Mouse (Mus musculus): Measurements from ENCODE around the gene C130073F10Rik. TPM values are rescaled to one million over a fixed set of nuclear protein-coding genes. Genes with fewer than 3 reads are reported as not detected.
"Not testable (repeated sequence)": the region's sequence is repeated elsewhere in the genome, so short reads cannot be mapped to it uniquely, and the experiment has no call there.

Gene C130073F10Rik
- polyA plus RNA-seq, 1 experiment from 2014 or later = not detected

DNA sequence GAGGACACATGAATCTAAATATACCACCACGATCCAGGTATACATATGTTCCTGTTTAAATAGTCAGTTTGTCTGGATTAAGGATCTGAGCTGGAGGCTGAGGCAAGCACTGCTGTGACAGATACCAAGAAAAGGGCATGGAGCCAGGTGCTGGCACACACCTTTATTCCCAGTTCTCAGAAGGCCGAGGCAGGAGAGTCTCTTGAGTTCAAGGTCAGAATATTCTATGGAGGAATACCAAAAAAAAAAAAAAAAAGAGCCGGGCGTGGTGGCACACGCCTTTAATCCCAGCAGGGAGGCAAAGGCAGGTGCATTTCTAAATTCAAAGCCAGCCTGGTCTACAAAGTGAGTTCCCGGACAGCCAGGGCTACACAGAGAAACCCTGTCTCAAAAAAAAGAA is 31.3 kb downstream of the C130073F10Rik start:
- TF ChIP-seq EP300 (optimal IDR thresholded peaks at IDR 0.05) (no peak), CTCF (IDR thresholded peaks at IDR 0.05; ENCODE audit: low read depth) (no peak)
- no peak overlapping the region for H3K9ac ChIP-seq (ENCODE audit: low read length)
- no peaks in the 10 kb centered on the region for H3K4me1 ChIP-seq (replicated peaks; ENCODE audit: control insufficient read depth, insufficient read depth)
- no peaks in the 10 kb centered on the region for H3K36me3 ChIP-seq (ENCODE audit: control insufficient read depth, insufficient read depth, low read length)
- H3K4me3 ChIP-seq (ENCODE audit: low read depth, low read length) = no peak overlapping the region
- WGBS = 89% methylated on average over 6 of the region's 6 CpGs
- no peaks in the 10 kb centered on the region for H3K27me3 ChIP-seq (ENCODE audit: control insufficient read depth, insufficient read depth, low read length)
- H3K27ac ChIP-seq (replicated peaks) = no peak overlapping the region
- DNase-seq (ENCODE audit: low spot score) (no peak), ATAC-seq (ENCODE audit: low FRiP score, low TSS enrichment) (no peak)
- no peaks in the 10 kb centered on the region for H3K9me3 ChIP-seq (ENCODE audit: control insufficient read depth, low read length)
- no peak overlapping the region for H3K4me2 ChIP-seq (replicated peaks; ENCODE audit: low read depth)

DNA sequence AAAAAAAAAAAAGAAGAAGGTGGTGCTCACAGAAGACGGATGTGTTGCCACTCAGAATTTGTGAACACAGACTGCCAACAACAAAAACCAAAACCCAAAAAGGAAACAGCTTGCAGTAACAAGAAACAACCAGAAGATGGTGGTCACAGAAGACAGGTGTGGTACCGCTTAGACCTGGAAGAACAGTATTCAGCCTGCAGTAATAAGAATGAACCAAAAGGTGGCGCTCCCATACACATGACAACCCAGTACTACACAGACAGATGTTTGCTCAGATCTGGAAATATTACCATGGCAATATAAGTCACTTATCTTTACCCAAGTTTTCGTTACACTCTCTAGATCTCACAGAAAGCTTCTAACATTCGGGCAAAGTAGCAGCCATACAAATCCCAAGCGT is 32.7 kb downstream of the C130073F10Rik start:
- no peaks in the 10 kb centered on the region for H3K36me3 ChIP-seq (ENCODE audit: control insufficient read depth, insufficient read depth, low read length)
- no peak overlapping the region for H3K9ac ChIP-seq (ENCODE audit: low read length)
- TF ChIP-seq CTCF (IDR thresholded peaks at IDR 0.05; ENCODE audit: low read depth) (peak; percentile 66), EP300 (optimal IDR thresholded peaks at IDR 0.05) (no peak)
- no peaks in the 10 kb centered on the region for H3K9me3 ChIP-seq (ENCODE audit: control insufficient read depth, low read length)
- 35% methylated on average over 6 of the region's 6 CpGs for WGBS
- DNase-seq (ENCODE audit: low spot score) = no peak
- ATAC-seq (ENCODE audit: low FRiP score, low TSS enrichment) = no peak
- no peak overlapping the region for H3K4me2 ChIP-seq (replicated peaks; ENCODE audit: low read depth)
- H3K27ac ChIP-seq (replicated peaks) = no peak overlapping the region
- no peaks in the 10 kb centered on the region for H3K27me3 ChIP-seq (ENCODE audit: control insufficient read depth, insufficient read depth, low read length)
- no peak overlapping the region for H3K4me3 ChIP-seq (ENCODE audit: low read depth, low read length)
- no peaks in the 10 kb centered on the region for H3K4me1 ChIP-seq (replicated peaks; ENCODE audit: control insufficient read depth, insufficient read depth)

DNA sequence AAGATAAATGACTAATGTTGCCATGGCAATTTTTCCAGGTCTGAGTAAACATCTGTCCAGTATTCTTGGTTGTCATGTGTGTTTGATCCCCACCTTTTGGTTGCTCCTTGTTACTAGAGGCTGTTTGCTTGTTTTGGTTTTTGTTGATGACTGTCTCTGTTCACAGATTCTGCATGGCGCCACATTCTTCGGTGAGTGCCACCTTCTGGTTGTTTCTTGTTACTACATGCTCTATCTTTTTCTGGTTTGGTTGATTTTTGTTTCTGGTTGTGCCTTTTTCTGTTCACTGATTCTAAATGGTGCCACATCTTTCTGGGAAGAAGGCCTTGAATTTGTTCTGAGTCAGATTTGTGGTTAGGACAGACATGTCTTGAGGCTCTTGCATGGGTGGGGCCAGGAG is 42.7 kb downstream of the C130073F10Rik start:
- Histone ChIP-seq H3K4me1 (replicated peaks; ENCODE audit: control insufficient read depth, insufficient read depth) (no peaks in the 10 kb centered on the region), H3K4me2 (replicated peaks; ENCODE audit: low read depth) (no peak overlapping the region), H3K4me3 (ENCODE audit: low read depth, low read length) (no peak overlapping the region), H3K36me3 (ENCODE audit: control insufficient read depth, insufficient read depth, low read length) (no peaks in the 10 kb centered on the region), H3K9ac (ENCODE audit: low read length) (no peak overlapping the region), H3K27ac (replicated peaks) (no peak overlapping the region), H3K9me3 (ENCODE audit: control insufficient read depth, low read length) (0 out of 2 replicates have a peak, but pooled peaks cover 7% of the 10 kb centered on the region), H3K27me3 (ENCODE audit: control insufficient read depth, insufficient read depth, low read length) (no peaks in the 10 kb centered on the region)
- ATAC-seq (ENCODE audit: low FRiP score, low TSS enrichment) (no peak), DNase-seq (ENCODE audit: low spot score) (no peak)
- TF ChIP-seq CTCF (IDR thresholded peaks at IDR 0.05; ENCODE audit: low read depth) (peak; percentile 22; the same call in 1 of the 2 replicates), EP300 (optimal IDR thresholded peaks at IDR 0.05) (no peak)
- WGBS = 67% methylated on average over 2 of the region's 2 CpGs

DNA sequence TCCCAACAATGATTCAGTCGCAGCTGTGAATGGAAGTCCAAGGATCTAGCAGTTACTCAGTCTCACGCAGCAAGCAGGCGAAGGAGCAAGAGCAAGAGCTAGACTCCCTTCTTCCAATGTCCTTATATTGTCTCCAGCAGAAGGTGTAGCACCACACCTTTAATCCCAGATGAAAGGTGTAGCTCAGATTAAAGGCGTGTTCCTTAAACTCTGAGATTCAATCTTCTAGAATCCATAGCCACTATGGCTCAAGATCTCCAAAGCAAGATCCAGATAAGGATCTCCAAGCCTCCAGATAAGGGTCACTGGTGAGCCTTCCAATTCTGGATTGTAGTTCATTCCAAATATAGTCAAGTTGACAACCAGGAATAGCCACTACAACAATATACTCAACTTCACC is 49.7 kb downstream of the C130073F10Rik start, which contains the start of gene B020004J07Rik:
Gene B020004J07Rik (minus strand): TSS at position 101 of the 400 bp plus-strand sequence.
- not testable (repeated sequence) for H3K36me3 ChIP-seq (ENCODE audit: control insufficient read depth, insufficient read depth, low read length); H3K9me3 ChIP-seq (ENCODE audit: control insufficient read depth, low read length); H3K27ac ChIP-seq (replicated peaks); H3K9ac ChIP-seq (ENCODE audit: low read length); DNase-seq (ENCODE audit: low spot score); H3K27me3 ChIP-seq (ENCODE audit: control insufficient read depth, insufficient read depth, low read length); H3K4me1 ChIP-seq (replicated peaks; ENCODE audit: control insufficient read depth, insufficient read depth); H3K4me3 ChIP-seq (ENCODE audit: low read depth, low read length); H3K4me2 ChIP-seq (replicated peaks; ENCODE audit: low read depth); ATAC-seq (ENCODE audit: low FRiP score, low TSS enrichment)
- 93% methylated on average over 3 of the region's 4 CpGs for WGBS

Other genes with a start within 250 kb of the C130073F10Rik start
- gene Leprot, start 246.1 kb downstream of the C130073F10Rik start, polyA plus RNA-seq (2015; fragmentation: Nextera tagmentation; extraction: Ambion mirVana) = 87.9 and 89.5 TPM in 2 replicates
- gene Lepr, start 176.4 kb downstream of the C130073F10Rik start, polyA plus RNA-seq (2015; fragmentation: Nextera tagmentation; extraction: Ambion mirVana) = 4.5 and 4.9 TPM in 2 replicates
- not detected in 2 replicates for gene B020004J07Rik, start 49.8 kb downstream of the C130073F10Rik start, polyA plus RNA-seq (2015; fragmentation: Nextera tagmentation; extraction: Ambion mirVana)
- gene Gm12800, start 15.3 kb upstream of the C130073F10Rik start, polyA plus RNA-seq (2015; fragmentation: Nextera tagmentation; extraction: Ambion mirVana) = not detected in 2 replicates
- gene Gm12794, start 46.6 kb upstream of the C130073F10Rik start, polyA plus RNA-seq (2015; fragmentation: Nextera tagmentation; extraction: Ambion mirVana) = not detected in 2 replicates
- gene Gm12790, start 87.3 kb upstream of the C130073F10Rik start, polyA plus RNA-seq (2015; fragmentation: Nextera tagmentation; extraction: Ambion mirVana) = not detected in 2 replicates
- not detected in 2 replicates for gene Gm12789, start 92.8 kb upstream of the C130073F10Rik start, polyA plus RNA-seq (2015; fragmentation: Nextera tagmentation; extraction: Ambion mirVana)
- gene Pde4b, start 193.8 kb upstream of the C130073F10Rik start, polyA plus RNA-seq (2015; fragmentation: Nextera tagmentation; extraction: Ambion mirVana) = 9.1 and 10.9 TPM in 2 replicates